Comparison of ENCODE assay signal across 22 mouse cellular contexts in the genomic region with DNA sequence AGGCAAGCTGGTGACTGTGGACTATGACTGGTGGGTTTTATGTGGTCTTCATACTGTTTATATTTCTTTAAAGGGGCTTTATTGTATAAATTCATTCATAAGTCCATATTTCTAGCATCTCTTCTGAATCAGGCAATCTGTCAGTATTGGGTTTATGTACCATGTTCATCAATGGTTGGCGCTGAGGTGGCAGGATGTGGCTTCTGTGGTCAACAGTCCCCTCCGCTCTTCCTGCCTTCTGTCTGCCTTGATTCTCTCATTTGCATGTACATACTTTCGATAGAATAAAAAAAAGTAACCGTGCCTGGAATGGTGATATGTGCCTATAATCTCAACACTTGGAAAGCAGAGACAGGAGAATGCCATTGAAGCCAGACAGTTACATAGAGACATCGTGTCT.
DNase-seq lines count a peak whose midpoint lies in the region; ATAC-seq and TF ChIP-seq lines count a peak whose summit lies in the region.
"Had no signal": no experiment of that assay in that cellular context is flagged by ENCODE, and none has a peak within 500 bp of the region (broad histone marks: within the 10 kb centered on the region; RNA-seq: fewer than 3 reads in every experiment).

No protein-coding gene starts in this region.

- no peak overlapping the region for H3K4me2 ChIP-seq in forebrain, embryonic 13.5 days
- H3K4me2 ChIP-seq: forebrain, embryonic 12.5 days; heart, embryonic 15.5 days had no signal

- no peaks in the 10 kb centered on the region for H3K27me3 ChIP-seq in thymus, adult 2 months (ENCODE audit: control insufficient read depth, insufficient read depth, low read length)
- H3K27me3 ChIP-seq in splenic B cell, adult 2 months (ENCODE audit: control insufficient read depth, insufficient read depth, low read length, poor library complexity, severe bottlenecking), result no peaks in the 10 kb centered on the region
- H3K27me3 ChIP-seq in forebrain, embryonic 13.5 days, result no peaks in the 10 kb centered on the region
- H3K27me3 ChIP-seq: forebrain, embryonic 12.5 days; heart, embryonic 15.5 days had no signal

- 21% methylated on average over 5 of the region's 5 CpGs for WGBS in thymus, adult 2 months
- 94% methylated on average over 5 of the region's 5 CpGs for WGBS in forebrain, embryonic 13.5 days

- peak; percentile 39 to 49 for ATAC-seq in hematopoietic stem cell, adult 5-6 weeks (replicated peaks in 1 of 2; ENCODE audit: insufficient read depth in 1 of 2, low FRiP score in 2 of 2, low TSS enrichment in 1 of 2, low read depth in 1 of 2, poor library complexity in 2 of 2, severe bottlenecking in 2 of 2)
- ATAC-seq in forebrain, embryonic 13.5 days, result no peak
- ATAC-seq: hindbrain, postnatal 0 days; liver, postnatal 0 days; midbrain, embryonic 16.5 days had no signal

- TF ChIP-seq POLR2A in thymus, adult 2 months (IDR thresholded peaks at IDR 0.05; ENCODE audit: control insufficient read depth, extremely low read depth, insufficient read depth, low read length, poor library complexity), result no peak

- no peak overlapping the region for H3K27ac ChIP-seq in thymus, adult 2 months (ENCODE audit: control insufficient read depth, insufficient read depth, low read length)
- no peak overlapping the region for H3K27ac ChIP-seq in forebrain, embryonic 13.5 days
- H3K27ac ChIP-seq: forebrain, embryonic 12.5 days; heart, adult 2 months; heart, embryonic 15.5 days; hindbrain, embryonic 10.5 days; hindbrain, postnatal 0 days; layer of hippocampus, adult 2 months had no signal

- intact Hi-C loops in left cerebral cortex, postnatal 10 days (cut with DNase I), result no loop called here

- no peaks in the 10 kb centered on the region for H3K9me3 ChIP-seq in forebrain, embryonic 13.5 days (replicated peaks)
- H3K9me3 ChIP-seq: forebrain, embryonic 12.5 days; heart, embryonic 15.5 days; hindbrain, embryonic 10.5 days had no signal

- no peaks in the 10 kb centered on the region for H3K36me3 ChIP-seq in thymus, adult 2 months (ENCODE audit: control insufficient read depth, insufficient read depth, low read length)
- no peaks in the 10 kb centered on the region for H3K36me3 ChIP-seq in splenic B cell, adult 2 months (ENCODE audit: control insufficient read depth, insufficient read depth, low read length, poor library complexity, severe bottlenecking)
- H3K36me3 ChIP-seq in forebrain, embryonic 13.5 days (ENCODE audit: poor library complexity, severe bottlenecking), result no peaks in the 10 kb centered on the region
- H3K36me3 ChIP-seq: forebrain, embryonic 12.5 days; G1E; heart, embryonic 15.5 days; hindbrain, embryonic 10.5 days had no signal

- no peak for TF ChIP-seq CTCF in thymus, adult 2 months (IDR thresholded peaks at IDR 0.05; ENCODE audit: borderline replicate concordance, control insufficient read depth, extremely low read depth, insufficient read depth, low read length, poor library complexity)

- no peak overlapping the region for H3K9ac ChIP-seq in forebrain, embryonic 13.5 days
- H3K9ac ChIP-seq: forebrain, embryonic 12.5 days; heart, embryonic 15.5 days; liver, postnatal 0 days had no signal

- no peaks in the 10 kb centered on the region; the same call in 1 of the 2 replicates for H3K4me1 ChIP-seq in thymus, adult 2 months (replicated peaks; ENCODE audit: control insufficient read depth, insufficient read depth, low read length)
- no peaks in the 10 kb centered on the region for H3K4me1 ChIP-seq in forebrain, embryonic 13.5 days
- H3K4me1 ChIP-seq: forebrain, embryonic 12.5 days; hindbrain, embryonic 10.5 days had no signal

- H3K4me3 ChIP-seq in thymus, adult 2 months (ENCODE audit: control insufficient read depth, insufficient read depth, low read length), result no peak overlapping the region
- no peak overlapping the region for H3K4me3 ChIP-seq in forebrain, embryonic 13.5 days
- H3K4me3 ChIP-seq: forebrain, embryonic 12.5 days; heart, adult 2 months; heart, embryonic 15.5 days; hindbrain, embryonic 10.5 days; layer of hippocampus, adult 2 months had no signal

- peak; percentile 3 for DNase-seq in thymus, adult 2 months
- no peak for DNase-seq in thymus, adult 18-20 months
- DNase-seq in splenic B cell, adult 2 months (ENCODE audit: low read depth, low spot score), result peak; percentile 3
- no peak for DNase-seq in left cerebral cortex, postnatal 10 days (ENCODE audit: extremely low spot score in 1 of 2, low spot score in 2 of 2)
- no peak for DNase-seq in lung, adult 18-20 months
- DNase-seq: cerebellum, adult 2 months; gastrocnemius, postnatal 10 days; heart, adult 2 months; kidney, adult 18-20 months; kidney, postnatal 10 days; left cerebral cortex, postnatal 4 days; liver, postnatal 0 days; lung, postnatal 14 days had no signal

Comparison
In these comparisons a context has a peak if more than half of its experiments do, and no peak if none do; other contexts are left out.
1. DNase-seq: peak in thymus, adult 2 months (single experiment) and splenic B cell, adult 2 months (single experiment); none in thymus, adult 18-20 months (0 of 2), left cerebral cortex, postnatal 10 days (0 of 2) and lung, adult 18-20 months (0 of 2).